Mouse (Mus musculus): Measurements from ENCODE around the gene Kansl3. TPM values are rescaled to one million over a fixed set of nuclear protein-coding genes. Genes with fewer than 3 reads are reported as not detected.

Kansl3 gene
- polyA plus RNA-seq, 1 experiment = 48.4 TPM

- H3K27ac ChIP-seq (ENCODE audit: insufficient read depth, low read length) = no peak within 1 kb of the TSS
- H3K4me1 ChIP-seq (ENCODE audit: control insufficient read depth, insufficient read depth, low read length) = no peaks in the 10 kb centered on the region
- TF ChIP-seq CTCF (IDR thresholded peaks at IDR 0.05; ENCODE audit: low read depth, low read length) (no peak), EP300 (IDR thresholded peaks at IDR 0.05; ENCODE audit: insufficient read depth, low read depth, low read length) (no peak), POLR2A (IDR thresholded peaks at IDR 0.05; ENCODE audit: insufficient read depth, low read length) (no peak)
- no peak within 1 kb of the TSS for H3K9ac ChIP-seq (ENCODE audit: low read depth, poor library complexity, severe bottlenecking)
- no peaks in the 10 kb centered on the region for H3K27me3 ChIP-seq (ENCODE audit: control insufficient read depth, insufficient read depth, low read length, poor library complexity, severe bottlenecking)
- no peaks in the 10 kb centered on the region for H3K9me3 ChIP-seq (replicated peaks; ENCODE audit: control insufficient read depth, insufficient read depth, low read length, poor library complexity, severe bottlenecking)
- H3K36me3 ChIP-seq (ENCODE audit: control insufficient read depth, insufficient read depth, low read length, poor library complexity, severe bottlenecking) = no peaks in the 10 kb centered on the region
- no peak within 1 kb of the TSS for H3K4me3 ChIP-seq (ENCODE audit: low read depth, low read length)
Measured at GRCm38 (mm10) chr1:36371934-36372845, 3.2 kb upstream of the Kansl3 start, which contains the start of gene Fer1l5. Fer1l5 (plus strand) TSS chr1:36372291.

- H3K4me3 ChIP-seq (ENCODE audit: low read depth, low read length) = no peak overlapping the region
- no peaks in the 10 kb centered on the region for H3K4me1 ChIP-seq (ENCODE audit: control insufficient read depth, insufficient read depth, low read length)
- no peaks in the 10 kb centered on the region for H3K27me3 ChIP-seq (ENCODE audit: control insufficient read depth, insufficient read depth, low read length, poor library complexity, severe bottlenecking)
- no peak overlapping the region for H3K9ac ChIP-seq (ENCODE audit: low read depth, poor library complexity, severe bottlenecking)
- no peaks in the 10 kb centered on the region for H3K9me3 ChIP-seq (replicated peaks; ENCODE audit: control insufficient read depth, insufficient read depth, low read length, poor library complexity, severe bottlenecking)
- TF ChIP-seq POLR2A (IDR thresholded peaks at IDR 0.05; ENCODE audit: insufficient read depth, low read length) (no peak), CTCF (IDR thresholded peaks at IDR 0.05; ENCODE audit: low read depth, low read length) (no peak), EP300 (IDR thresholded peaks at IDR 0.05; ENCODE audit: insufficient read depth, low read depth, low read length) (no peak)
- peaks cover 3% of the 10 kb centered on the region for H3K36me3 ChIP-seq (ENCODE audit: control insufficient read depth, insufficient read depth, low read length, poor library complexity, severe bottlenecking)
- no peak overlapping the region for H3K27ac ChIP-seq (ENCODE audit: insufficient read depth, low read length)
Measured at GRCm38 (mm10) chr1:36370918-36371317, 1.9 kb upstream of the Kansl3 start.

- Histone ChIP-seq H3K27me3 (ENCODE audit: control insufficient read depth, insufficient read depth, low read length, poor library complexity, severe bottlenecking) (no peaks in the 10 kb centered on the region), H3K9ac (ENCODE audit: low read depth, poor library complexity, severe bottlenecking) (peak overlapping the region; percentile 95), H3K27ac (ENCODE audit: insufficient read depth, low read length) (no peak overlapping the region), H3K4me3 (ENCODE audit: low read depth, low read length) (peak overlapping the region; percentile 96), H3K36me3 (ENCODE audit: control insufficient read depth, insufficient read depth, low read length, poor library complexity, severe bottlenecking) (peaks cover 19% of the 10 kb centered on the region), H3K9me3 (replicated peaks; ENCODE audit: control insufficient read depth, insufficient read depth, low read length, poor library complexity, severe bottlenecking) (no peaks in the 10 kb centered on the region), H3K4me1 (ENCODE audit: control insufficient read depth, insufficient read depth, low read length) (no peaks in the 10 kb centered on the region)
- TF ChIP-seq POLR2A (IDR thresholded peaks at IDR 0.05; ENCODE audit: insufficient read depth, low read length) (no peak), EP300 (IDR thresholded peaks at IDR 0.05; ENCODE audit: insufficient read depth, low read depth, low read length) (no peak)
Measured at GRCm38 (mm10) chr1:36368112-36368968, 641 bp downstream of the Kansl3 start.

- Histone ChIP-seq H3K9me3 (replicated peaks; ENCODE audit: control insufficient read depth, insufficient read depth, low read length, poor library complexity, severe bottlenecking) (no peaks in the 10 kb centered on the region), H3K36me3 (ENCODE audit: control insufficient read depth, insufficient read depth, low read length, poor library complexity, severe bottlenecking) (peaks cover 19% of the 10 kb centered on the region), H3K27ac (ENCODE audit: insufficient read depth, low read length) (no peak overlapping the region), H3K4me3 (ENCODE audit: low read depth, low read length) (peak overlapping the region; percentile 16; the same call in 1 of the 2 replicates), H3K4me1 (ENCODE audit: control insufficient read depth, insufficient read depth, low read length) (no peaks in the 10 kb centered on the region), H3K9ac (ENCODE audit: low read depth, poor library complexity, severe bottlenecking) (peak overlapping the region; percentile 95; the same call in 1 of the 2 replicates), H3K27me3 (ENCODE audit: control insufficient read depth, insufficient read depth, low read length, poor library complexity, severe bottlenecking) (no peaks in the 10 kb centered on the region)
- TF ChIP-seq POLR2A (IDR thresholded peaks at IDR 0.05; ENCODE audit: insufficient read depth, low read length) (no peak), EP300 (IDR thresholded peaks at IDR 0.05; ENCODE audit: insufficient read depth, low read depth, low read length) (no peak), CTCF (IDR thresholded peaks at IDR 0.05; ENCODE audit: low read depth, low read length) (no peak)
Measured at GRCm38 (mm10) chr1:36367698-36368097, 1.3 kb downstream of the Kansl3 start.

- Histone ChIP-seq H3K9ac (ENCODE audit: low read depth, poor library complexity, severe bottlenecking) (no peak overlapping the region), H3K27me3 (ENCODE audit: control insufficient read depth, insufficient read depth, low read length, poor library complexity, severe bottlenecking) (no peaks in the 10 kb centered on the region), H3K4me1 (ENCODE audit: control insufficient read depth, insufficient read depth, low read length) (no peaks in the 10 kb centered on the region), H3K4me3 (ENCODE audit: low read depth, low read length) (no peak overlapping the region), H3K9me3 (replicated peaks; ENCODE audit: control insufficient read depth, insufficient read depth, low read length, poor library complexity, severe bottlenecking) (no peaks in the 10 kb centered on the region), H3K27ac (ENCODE audit: insufficient read depth, low read length) (no peak overlapping the region), H3K36me3 (ENCODE audit: control insufficient read depth, insufficient read depth, low read length, poor library complexity, severe bottlenecking) (peaks cover 62% of the 10 kb centered on the region)
- no peak for TF ChIP-seq POLR2A (IDR thresholded peaks at IDR 0.05; ENCODE audit: insufficient read depth, low read length)
- no peak for TF ChIP-seq EP300 (IDR thresholded peaks at IDR 0.05; ENCODE audit: insufficient read depth, low read depth, low read length)
- no peak for TF ChIP-seq CTCF (IDR thresholded peaks at IDR 0.05; ENCODE audit: low read depth, low read length)
Measured at GRCm38 (mm10) chr1:36356955-36357695, 11.9 kb downstream of the Kansl3 start.
